Mouse (Mus musculus): ENCODE measurements around the gene Glod5. TPM values are rescaled to one million over a fixed set of nuclear protein-coding genes. Genes with fewer than 3 reads are reported as not detected.

Glod5 gene
- total and polyA plus RNA-seq, 3 experiments, result not detected

DNA sequence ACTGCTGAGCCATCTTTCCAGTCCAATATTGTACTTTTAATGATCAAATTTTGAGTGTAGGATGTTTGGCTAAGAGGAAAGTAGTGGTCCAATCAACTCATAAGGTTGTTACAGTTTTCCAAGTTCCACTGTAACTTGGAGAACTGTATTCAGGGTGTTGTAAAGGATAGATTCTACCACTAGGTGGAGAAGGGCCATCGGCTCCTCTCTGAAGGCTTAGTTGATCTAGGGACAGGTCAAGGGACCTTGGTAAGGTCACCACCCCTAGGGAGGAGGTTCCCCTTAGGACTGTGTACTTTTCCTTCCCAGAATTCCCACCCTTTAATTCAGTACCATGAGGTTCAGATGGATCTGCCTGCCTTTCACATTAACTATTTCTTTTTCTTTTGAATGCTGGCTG lies 14.7 kb upstream of the Glod5 start:
- Histone ChIP-seq H3K9ac (ENCODE audit: insufficient read depth, low read depth) (no peak overlapping the region), H3K79me2 (replicated peaks; ENCODE audit: control insufficient read depth, extremely low read depth, insufficient read depth, poor library complexity, severe bottlenecking) (no peaks in the 10 kb centered on the region), H3K27ac (ENCODE audit: insufficient read depth, low read depth) (no peak overlapping the region), H3K36me3 (replicated peaks in 1 of 2; ENCODE audit: control insufficient read depth in 1 of 2, insufficient read depth in 1 of 2, low read length in 1 of 2) (no peaks in the 10 kb centered on the region), H3K9me3 (replicated peaks; ENCODE audit: low read length) (no peaks in the 10 kb centered on the region), H3K27me3 (replicated peaks) (no peaks in the 10 kb centered on the region), H3K4me3 (replicated peaks in 1 of 3; ENCODE audit: low read depth in 2 of 3, low read length in 2 of 3, poor library complexity in 1 of 3) (no peak overlapping the region), H3K4me2 (ENCODE audit: insufficient read depth, low read depth, poor library complexity, severe bottlenecking) (no peak overlapping the region), H3K4me1 (ENCODE audit: control insufficient read depth in 1 of 2, insufficient read depth in 2 of 2) (no peaks in the 10 kb centered on the region)
- no peak for DNase-seq (ENCODE audit: extremely low read depth)
- in situ Hi-C loops (cut with MboI; ENCODE audit: low pct_ligation_motif_present, low pct_unique_long_range_greater_than_20kb, low sequenced_read_pairs) (no loop called here), dilution Hi-C loops (cut with MboI; ENCODE audit: extremely low pct_ligation_motif_present, extremely low pct_unique_long_range_greater_than_20kb, low sequenced_read_pairs) (no loop called here)
- TF ChIP-seq RAD21 (IDR thresholded peaks at IDR 0.05; ENCODE audit: low read depth, low read length) (peak; percentile 32), POLR2AphosphoS2 (IDR thresholded peaks at IDR 0.05; ENCODE audit: low read depth, low read length) (no peak), JUN (IDR thresholded peaks at IDR 0.05; ENCODE audit: insufficient read depth, low read depth, low read length) (no peak), JUND (conservative IDR thresholded peaks at IDR 0.05; ENCODE audit: low read depth, low read length) (no peak), GABPA (IDR thresholded peaks at IDR 0.05; ENCODE audit: insufficient replicate concordance, low read depth, low read length) (no peak), HCFC1 (IDR thresholded peaks at IDR 0.05; ENCODE audit: low read depth, low read length) (no peak), SIN3A (IDR thresholded peaks at IDR 0.05; ENCODE audit: low read length) (no peak), MAZ (IDR thresholded peaks at IDR 0.05; ENCODE audit: low read depth, low read length) (no peak), CTCF (conservative IDR thresholded peaks at IDR 0.05 in 1 of 2, IDR thresholded peaks at IDR 0.05 in 1 of 2; ENCODE audit: low read depth in 2 of 2, low read length in 2 of 2) (peak in 1 of 2 experiments; percentile 62; a peak in 3 of 4 replicates), MAFK (IDR thresholded peaks at IDR 0.05; ENCODE audit: insufficient replicate concordance, low read length) (no peak), USF2 (conservative IDR thresholded peaks at IDR 0.05; ENCODE audit: low read depth, low read length) (no peak), CHD1 (IDR thresholded peaks at IDR 0.05; ENCODE audit: low read depth, low read length) (no peak), BHLHE40 (IDR thresholded peaks at IDR 0.05; ENCODE audit: low read depth, low read length) (no peak), NRF1 (IDR thresholded peaks at IDR 0.05; ENCODE audit: low read depth, low read length) (no peak), MAX (IDR thresholded peaks at IDR 0.05; ENCODE audit: low read length) (no peak), IRF4 (IDR thresholded peaks at IDR 0.05; ENCODE audit: low read depth, low read length) (no peak), MEF2A (IDR thresholded peaks at IDR 0.05; ENCODE audit: borderline replicate concordance, low read depth, low read length) (no peak), SMC3 (IDR thresholded peaks at IDR 0.05; ENCODE audit: low read depth, low read length) (peak; percentile 51), RCOR1 (conservative IDR thresholded peaks at IDR 0.05; ENCODE audit: low read depth, low read length) (no peak), MXI1 (IDR thresholded peaks at IDR 0.05; ENCODE audit: low read depth, low read length) (no peak)

- H3K9ac ChIP-seq (ENCODE audit: insufficient read depth, low read depth), result no peak overlapping the region
- H3K4me1 ChIP-seq (ENCODE audit: control insufficient read depth in 1 of 2, insufficient read depth in 2 of 2), result no peaks in the 10 kb centered on the region
- H3K4me3 ChIP-seq (replicated peaks in 1 of 3; ENCODE audit: low read depth in 2 of 3, low read length in 2 of 3, poor library complexity in 1 of 3), result no peak overlapping the region
- dilution Hi-C loops (cut with MboI; ENCODE audit: extremely low pct_ligation_motif_present, extremely low pct_unique_long_range_greater_than_20kb, low sequenced_read_pairs), result no loop called here
- H3K27me3 ChIP-seq (replicated peaks), result no peaks in the 10 kb centered on the region
- no peak overlapping the region for H3K4me2 ChIP-seq (ENCODE audit: insufficient read depth, low read depth, poor library complexity, severe bottlenecking)
- H3K27ac ChIP-seq (ENCODE audit: insufficient read depth, low read depth), result no peak overlapping the region
- TF ChIP-seq MAFK (IDR thresholded peaks at IDR 0.05; ENCODE audit: insufficient replicate concordance, low read length), result no peak
- TF ChIP-seq BHLHE40 (IDR thresholded peaks at IDR 0.05; ENCODE audit: low read depth, low read length), result no peak
- no peak for TF ChIP-seq RCOR1 (conservative IDR thresholded peaks at IDR 0.05; ENCODE audit: low read depth, low read length)
- no peak for TF ChIP-seq JUND (conservative IDR thresholded peaks at IDR 0.05; ENCODE audit: low read depth, low read length)
- TF ChIP-seq MAZ (IDR thresholded peaks at IDR 0.05; ENCODE audit: low read depth, low read length), result no peak
- no peak for TF ChIP-seq E2F4 (IDR thresholded peaks at IDR 0.05; ENCODE audit: insufficient replicate concordance, low read depth, low read length)
- no peak for TF ChIP-seq CHD2 (IDR thresholded peaks at IDR 0.05; ENCODE audit: low read length)
- no peak for TF ChIP-seq IRF4 (IDR thresholded peaks at IDR 0.05; ENCODE audit: low read depth, low read length)
- TF ChIP-seq SIN3A (IDR thresholded peaks at IDR 0.05; ENCODE audit: low read length), result no peak
- TF ChIP-seq CTCF (conservative IDR thresholded peaks at IDR 0.05 in 1 of 2, IDR thresholded peaks at IDR 0.05 in 1 of 2; ENCODE audit: low read depth in 2 of 2, low read length in 2 of 2), result no peak
- no peak for TF ChIP-seq USF1 (IDR thresholded peaks at IDR 0.05; ENCODE audit: low read depth, low read length)
- no peak for TF ChIP-seq CHD1 (IDR thresholded peaks at IDR 0.05; ENCODE audit: low read depth, low read length)
- TF ChIP-seq TCF12 (IDR thresholded peaks at IDR 0.05; ENCODE audit: low read depth, low read length), result no peak
- no peak for DNase-seq (ENCODE audit: extremely low read depth)
- no peaks in the 10 kb centered on the region for H3K79me2 ChIP-seq (replicated peaks; ENCODE audit: control insufficient read depth, extremely low read depth, insufficient read depth, poor library complexity, severe bottlenecking)
- no peaks in the 10 kb centered on the region for H3K9me3 ChIP-seq (replicated peaks; ENCODE audit: low read length)
- no peaks in the 10 kb centered on the region for H3K36me3 ChIP-seq (replicated peaks in 1 of 2; ENCODE audit: control insufficient read depth in 1 of 2, insufficient read depth in 1 of 2, low read length in 1 of 2)
- in situ Hi-C loops (cut with MboI; ENCODE audit: low pct_ligation_motif_present, low pct_unique_long_range_greater_than_20kb, low sequenced_read_pairs), result no loop called here
These were observed 8.5 kb upstream of the Glod5 start for GRCm38 (mm10) chrX:8026811-8027210.
